Mouse (Mus musculus) v-Abl transformed pro-B cells (cell line): ENCODE data around the gene Med22.

Experiments used
- in situ Hi-C, 2 experiments: fragments of 400-800 bp; cut with MboI; formaldehyde crosslinking; loops; one replicate each; pipeline ENCODE4 v1.15.1; 2025; ENCODE audit not compliant: unreplicated experiment in 2 of 2

The Med22 gene

DNA sequence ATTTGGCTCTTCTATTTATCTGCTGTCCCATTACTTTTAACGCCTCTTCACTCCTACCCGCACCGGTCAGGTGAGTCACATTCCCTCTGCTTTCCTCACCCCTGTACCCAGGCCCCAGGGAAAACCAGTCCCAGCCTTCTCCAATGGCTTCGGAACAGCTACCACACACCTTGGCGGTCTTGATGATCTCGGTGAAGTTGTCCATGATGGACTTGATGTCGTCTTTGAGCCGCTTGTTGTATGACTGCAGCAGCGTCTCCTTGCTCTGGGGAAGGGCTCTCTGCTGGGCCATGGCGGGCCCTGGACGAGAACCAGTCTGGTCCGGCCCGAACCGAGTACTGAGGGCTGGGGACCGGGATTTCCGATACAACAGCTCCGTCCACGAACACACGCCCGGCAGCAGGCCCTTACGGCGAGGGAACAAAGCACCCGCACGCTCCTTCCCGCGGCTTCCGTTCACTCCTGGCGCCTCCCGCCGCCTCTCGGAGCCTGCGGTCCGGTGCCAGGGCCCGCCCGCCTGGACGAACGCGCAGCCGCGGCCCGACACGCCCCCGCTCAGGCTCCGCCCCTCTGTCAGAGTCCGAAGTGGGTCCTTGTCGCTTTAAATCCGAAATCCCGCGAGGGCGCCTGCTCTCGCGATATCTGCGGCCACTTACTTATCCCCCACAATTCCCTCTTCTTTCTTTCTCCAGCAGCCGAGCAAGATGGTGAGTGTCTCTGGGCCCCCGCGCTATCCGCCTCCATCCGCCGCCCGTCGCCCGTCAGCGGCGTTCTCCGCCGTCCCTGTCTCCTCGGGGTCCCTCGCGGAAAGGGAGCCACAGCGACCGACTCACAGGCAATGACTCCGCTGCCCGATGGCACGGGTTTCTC, at the start of gene Med22, which contains the start of gene Rpl7a:
Gene Med22, minus strand, starts transcription at position 554 of the 870 bp plus-strand sequence.
Gene Rpl7a, plus strand, starts transcription at position 641 of the 870 bp plus-strand sequence.
- in situ Hi-C loops: loop anchor here (25.0 kb wide), 3 partner anchors 598 to 1648 kb away; partner anchors contain the start of genes Anapc2 (in 1 of the 2), C8g (in 1 of the 2), Fbxw5 (in 1 of the 2) and Gpsm1 (in 1 of the 2)

DNA sequence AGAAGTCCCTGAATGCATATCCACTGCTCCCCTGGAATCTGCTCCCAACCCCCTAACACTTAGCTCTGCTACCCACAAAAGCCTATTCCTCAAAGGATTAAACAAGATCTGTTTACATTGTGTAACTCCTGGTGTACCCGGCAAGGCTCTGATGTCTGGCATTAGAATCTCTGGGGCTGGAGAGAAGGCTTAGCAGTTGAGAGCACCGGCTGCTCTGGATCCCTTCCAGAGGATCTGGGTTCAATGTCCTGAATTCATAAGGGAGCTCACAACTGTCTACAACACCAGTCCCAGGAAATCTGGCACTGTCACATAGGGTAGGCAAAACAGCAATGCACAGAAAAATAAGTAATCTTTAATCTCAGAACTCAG, 47.0 kb upstream of the Med22 start:
- in situ Hi-C loops: no loop called here

GRCm38 (mm10) chr2:26956811-26957487, 46.5 kb upstream of the Med22 start:
- in situ Hi-C loops: no loop called here

GRCm38 (mm10) chr2:26954735-26955395, 44.4 kb upstream of the Med22 start:
- in situ Hi-C loops: no loop called here

DNA sequence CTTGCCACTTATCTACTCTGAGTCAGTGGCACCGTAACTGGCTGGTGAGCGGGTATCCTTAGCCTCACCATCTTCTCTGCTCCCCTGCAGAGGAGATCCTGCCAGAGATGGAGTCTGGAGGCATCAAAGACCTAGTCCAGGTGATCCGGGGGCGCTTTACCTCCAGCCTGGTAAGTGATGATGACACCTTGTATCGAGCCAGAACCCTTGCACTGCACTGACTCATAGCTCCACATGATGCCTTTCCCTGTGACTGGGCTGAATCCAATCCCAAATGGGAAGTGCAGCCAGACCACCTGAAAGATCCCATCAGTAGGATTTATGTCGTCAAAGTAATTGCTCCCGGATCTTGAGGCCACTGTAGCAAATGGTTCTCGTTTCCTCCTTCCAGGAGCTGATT, 42.4 kb upstream of the Med22 start:
- in situ Hi-C loops: no loop called here

DNA sequence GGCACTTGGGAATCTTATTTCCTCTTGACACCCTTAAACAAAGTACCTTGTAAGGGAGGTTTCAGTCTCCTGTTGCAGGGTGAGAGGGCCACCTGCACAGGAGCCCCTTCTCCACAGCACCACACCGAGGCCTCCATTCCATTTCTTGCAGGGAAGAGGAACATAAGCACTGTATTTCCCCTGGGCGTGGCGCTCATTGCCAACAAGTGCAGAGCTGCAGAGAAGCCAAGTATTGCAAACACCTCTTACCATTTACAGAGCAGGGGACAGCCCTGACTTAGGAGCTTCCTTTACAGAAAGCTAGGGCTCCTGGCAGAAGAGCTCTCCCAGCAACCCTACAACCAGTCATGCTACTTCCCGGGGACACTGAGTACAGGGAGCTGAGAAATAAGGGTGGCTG, 41.7 kb upstream of the Med22 start:
- in situ Hi-C loops: no loop called here

DNA sequence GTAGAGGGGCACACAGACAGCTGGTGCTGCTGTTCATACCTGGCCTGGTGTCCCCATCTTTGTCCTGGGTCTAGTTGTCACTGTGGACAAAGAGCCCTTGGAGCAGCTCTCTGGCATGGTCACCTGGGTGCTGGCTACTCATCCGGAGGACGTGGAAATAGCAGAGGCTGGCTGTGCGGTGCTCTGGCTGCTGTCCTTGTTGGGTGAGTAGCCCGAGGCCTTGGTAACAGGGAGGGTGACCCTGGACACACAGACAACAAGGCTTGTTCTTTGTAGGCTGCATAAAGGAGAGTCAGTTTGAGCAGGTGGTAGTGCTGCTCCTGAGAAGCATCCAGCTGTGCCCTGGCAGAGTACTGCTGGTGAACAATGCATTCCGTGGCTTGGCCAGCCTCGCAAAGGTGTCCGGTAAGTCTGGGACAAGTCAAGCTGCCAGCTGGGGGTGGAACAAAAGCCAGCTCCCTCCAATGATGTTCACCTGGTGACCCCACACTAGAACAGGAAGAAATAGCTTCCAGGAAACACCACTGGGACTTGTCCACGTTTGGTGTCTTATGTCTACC, 40.9 kb upstream of the Med22 start:
- in situ Hi-C loops: no loop called here

- in situ Hi-C loops: no loop called here
These were observed 39.9 kb upstream of the Med22 start for GRCm38 (mm10) chr2:26950411-26950810.

GRCm38 (mm10) chr2:26943253-26943652, 32.8 kb upstream of the Med22 start:
- in situ Hi-C loops: loop anchor here in 1 of 2 experiments (25.0 kb wide), 1 partner anchor 494 kb away; the partner anchor contains the start of genes Brd3os and Vav2

DNA sequence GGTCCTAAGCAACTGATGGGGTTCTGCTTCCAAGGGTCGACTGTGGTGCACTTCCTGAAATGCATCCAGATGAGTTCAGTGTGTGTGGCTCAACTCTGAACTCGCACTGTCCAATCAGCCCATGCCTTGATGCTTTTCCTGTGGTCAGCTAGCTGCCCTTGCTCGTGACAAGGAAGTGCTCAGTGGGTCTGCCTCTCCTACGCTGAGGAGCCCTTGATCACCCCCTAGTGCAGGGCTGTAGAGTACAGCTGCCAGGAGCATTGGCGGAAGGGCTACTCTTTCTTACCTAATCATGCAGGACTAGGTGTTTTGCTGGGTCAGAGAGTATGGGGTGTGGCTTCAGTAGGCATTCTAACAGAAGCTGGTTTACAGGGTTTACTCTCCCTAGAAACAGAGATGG, 31.1 kb upstream of the Med22 start:
- in situ Hi-C loops: loop anchor here in 1 of 2 experiments (25.0 kb wide), 1 partner anchor 496 kb away; the partner anchor contains the start of genes Brd3os and Vav2

DNA sequence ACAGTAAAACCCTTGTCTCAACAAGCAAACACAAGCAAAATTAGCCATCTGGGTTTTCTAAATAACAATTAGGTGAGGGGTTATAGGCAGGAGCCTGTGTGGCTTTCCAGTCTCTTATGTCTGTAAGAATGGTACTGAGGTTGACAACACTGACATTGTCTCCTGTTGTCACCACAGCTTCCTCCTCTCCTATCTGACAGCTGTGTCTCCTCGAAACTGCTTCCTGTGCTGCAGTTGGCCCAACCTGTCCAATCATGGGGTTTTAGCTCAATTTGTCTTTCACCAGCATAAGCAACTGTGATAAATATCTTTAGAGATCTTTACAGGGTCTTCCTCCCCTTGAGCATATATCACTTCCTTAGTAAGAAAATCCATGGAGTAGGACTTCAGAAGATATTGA, 25.9 kb upstream of the Med22 start:
- in situ Hi-C loops: loop anchor here in 1 of 2 experiments (25.0 kb wide), 1 partner anchor 501 kb away; the partner anchor contains the start of genes Brd3os and Vav2

DNA sequence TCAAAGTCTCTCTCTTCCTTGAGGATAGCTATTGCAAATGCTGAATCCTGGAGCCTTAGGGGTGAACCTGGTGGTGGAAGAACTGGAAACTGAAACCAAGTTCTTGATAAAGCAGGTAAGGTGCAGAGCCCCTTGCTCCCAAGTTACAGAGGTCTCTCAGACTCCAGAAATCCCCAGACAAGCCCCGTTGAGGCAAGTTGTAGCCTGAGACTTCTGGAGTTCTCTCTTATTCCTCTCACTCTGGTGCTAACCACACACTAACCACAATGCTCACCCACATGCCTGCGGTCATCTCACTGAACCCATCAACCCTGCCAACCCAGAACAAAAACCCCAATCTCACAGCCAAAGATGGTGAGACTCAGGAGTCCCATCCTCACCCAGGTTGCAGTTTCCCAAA, 24.8 kb upstream of the Med22 start:
- in situ Hi-C loops: loop anchor here in 1 of 2 experiments (25.0 kb wide), 1 partner anchor 502 kb away; the partner anchor contains the start of genes Brd3os and Vav2

- in situ Hi-C loops: loop anchor here (5.0 to 25.0 kb wide), 5 partner anchors 74 to 504 kb away; partner anchors contain the start of genes Brd3os (in 1 of the 2), Cacfd1 (in 1 of the 2) and Vav2 (in 1 of the 2)
These were observed 23.0 kb upstream of the Med22 start, which contains the start of the genes Surf4 and Stkld1 for GRCm38 (mm10) chr2:26933304-26934055. Gene Surf4 (minus strand): TSS chr2:26933928. Gene Stkld1 (plus strand): TSS chr2:26934047.

DNA sequence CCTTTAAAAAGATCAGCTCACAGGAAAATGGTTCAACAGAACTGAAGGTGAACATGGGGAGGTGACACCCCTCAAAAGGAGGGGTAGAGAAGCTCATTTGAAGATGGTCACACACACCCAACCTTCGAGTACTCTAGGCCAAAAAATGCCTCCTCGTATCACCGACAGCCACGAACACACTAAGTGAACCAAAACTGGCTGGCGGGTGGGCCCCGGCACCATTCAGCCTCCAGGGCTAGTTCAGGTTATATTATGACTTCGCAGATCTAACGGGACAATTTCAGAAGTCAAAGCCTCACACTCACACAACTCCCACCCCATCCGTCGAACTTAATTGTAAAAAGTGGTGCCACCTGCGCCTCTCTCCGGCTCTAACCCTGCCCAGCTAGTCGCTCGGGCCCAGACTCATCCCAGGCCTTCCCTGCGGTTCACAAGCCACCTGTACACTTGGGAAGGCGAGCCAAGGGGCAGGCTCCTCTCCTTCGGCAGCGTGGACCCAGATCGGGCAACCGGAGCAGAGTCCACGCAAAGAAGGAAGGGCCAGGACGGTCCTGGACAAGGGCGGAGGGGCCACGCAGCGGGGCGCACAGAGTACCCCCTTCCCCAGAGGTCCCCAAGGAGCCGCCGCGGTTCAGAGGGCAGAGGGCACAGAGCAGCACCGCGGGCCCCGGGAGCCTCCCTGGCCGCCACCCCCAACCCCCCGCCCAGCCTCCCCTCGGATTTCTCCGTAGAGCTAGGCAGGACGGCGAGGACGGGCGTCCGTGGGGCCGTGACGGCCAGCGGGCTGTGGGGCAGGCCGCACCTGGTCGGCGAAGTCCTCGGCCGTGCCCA, 22.2 kb upstream of the Med22 start:
- in situ Hi-C loops: loop anchor here (5.0 to 25.0 kb wide), 5 partner anchors 75 to 505 kb away; partner anchors contain the start of genes Brd3os (in 1 of the 2), Cacfd1 (in 1 of the 2) and Vav2 (in 1 of the 2)

DNA sequence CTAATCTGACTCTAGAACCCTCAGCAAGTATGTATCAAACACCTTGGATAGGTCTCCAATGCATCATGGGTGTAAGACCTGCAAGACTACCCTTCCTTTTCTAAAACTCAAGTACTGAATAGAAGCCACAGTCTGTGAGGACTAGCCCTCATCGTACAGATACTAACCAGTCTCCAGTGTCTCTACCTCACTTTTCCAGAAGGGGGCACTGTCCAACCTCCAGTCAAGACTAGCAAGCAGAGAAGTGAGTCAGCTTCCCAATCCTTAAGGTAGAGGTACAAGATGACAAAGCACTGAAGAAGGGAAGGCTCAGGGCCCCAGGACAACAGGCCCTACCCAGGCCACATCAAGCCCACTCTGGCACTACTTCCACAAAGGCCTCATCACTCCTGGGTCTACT, 19.9 kb upstream of the Med22 start:
- in situ Hi-C loops: loop anchor here (5.0 to 25.0 kb wide), 5 partner anchors 77 to 507 kb away; partner anchors contain the start of genes Brd3os (in 1 of the 2), Cacfd1 (in 1 of the 2) and Vav2 (in 1 of the 2)

DNA sequence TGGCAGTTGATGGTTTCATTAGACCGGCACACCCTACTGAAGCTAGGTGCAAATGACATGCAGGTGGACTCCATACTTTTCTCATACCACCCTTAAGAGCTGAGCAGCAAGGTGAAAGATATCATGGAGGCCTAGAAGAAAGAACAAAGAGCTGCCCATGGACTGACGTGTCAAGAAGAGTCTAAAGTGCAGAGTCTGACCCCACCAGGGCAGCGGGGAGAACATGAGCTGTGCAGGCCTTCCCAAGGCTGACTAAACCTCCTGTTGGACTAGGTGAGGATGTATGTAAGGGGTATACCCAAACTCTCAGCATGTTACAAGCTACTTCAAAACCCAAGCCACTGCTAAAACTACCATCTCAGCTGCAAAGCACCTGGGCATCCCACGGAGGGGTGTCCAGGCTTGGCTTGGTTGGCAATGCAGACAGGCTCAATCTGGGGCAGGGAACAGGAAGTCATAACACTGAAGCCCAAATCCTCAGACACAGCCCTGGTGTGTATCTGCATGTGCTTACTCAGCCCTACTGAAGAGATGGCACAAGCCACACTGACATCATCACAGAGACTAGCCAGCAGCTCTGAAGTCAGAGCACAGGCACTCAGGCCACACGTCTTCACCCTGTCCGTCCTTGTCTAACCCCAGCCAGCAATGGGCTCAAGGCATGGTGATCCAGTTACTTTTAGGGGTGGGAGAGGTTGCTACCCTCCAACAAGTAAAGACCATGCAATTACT, 17.4 kb upstream of the Med22 start:
- in situ Hi-C loops: loop anchor here (5.0 to 25.0 kb wide), 2 partner anchors 309 to 509 kb away; partner anchors contain the start of genes Brd3os (in 1 of the 2) and Vav2 (in 1 of the 2)

GRCm38 (mm10) chr2:26921784-26922183, 11.3 kb upstream of the Med22 start:
- in situ Hi-C loops: loop anchor here (25.0 kb wide), 3 partner anchors 609 to 1659 kb away; partner anchors contain the start of genes Anapc2 (in 1 of the 2), C8g (in 1 of the 2), Fbxw5 (in 1 of the 2) and Gpsm1 (in 1 of the 2)
